Mouse (Mus musculus): Measurements from ENCODE around the gene Klhl12. TPM values are rescaled to one million over a fixed set of nuclear protein-coding genes. Genes with fewer than 3 reads are reported as not detected.
"Not testable (repeated sequence)": the region's sequence is repeated elsewhere in the genome, so short reads cannot be mapped to it uniquely, and the experiment has no call there.

The Klhl12 gene
- total RNA-seq, 2 experiments from 2014 or later = 22.5 to 22.8 TPM

DNA sequence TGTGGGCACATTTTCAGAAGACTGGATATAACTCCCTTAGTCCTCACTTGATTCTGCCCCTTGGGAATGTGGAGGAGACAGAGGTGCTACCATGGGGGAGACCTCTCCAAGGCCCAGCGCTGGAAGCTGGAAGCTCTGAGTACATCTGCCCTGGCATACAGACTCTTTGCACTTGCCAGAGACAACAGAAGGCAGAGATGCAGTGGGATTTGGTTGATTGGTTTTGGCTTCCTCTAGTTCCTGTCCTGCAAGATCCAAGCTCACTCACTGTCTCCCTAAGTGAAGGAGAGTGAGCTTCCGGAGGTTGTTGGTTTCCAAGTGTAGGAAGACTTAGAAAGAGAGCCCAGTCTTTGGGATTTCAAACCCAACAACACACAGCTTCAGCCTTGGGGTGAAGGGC is 60.6 kb downstream of the Klhl12 start:
- peak in 1 of 2 experiments; percentile 23 for DNase-seq

DNA sequence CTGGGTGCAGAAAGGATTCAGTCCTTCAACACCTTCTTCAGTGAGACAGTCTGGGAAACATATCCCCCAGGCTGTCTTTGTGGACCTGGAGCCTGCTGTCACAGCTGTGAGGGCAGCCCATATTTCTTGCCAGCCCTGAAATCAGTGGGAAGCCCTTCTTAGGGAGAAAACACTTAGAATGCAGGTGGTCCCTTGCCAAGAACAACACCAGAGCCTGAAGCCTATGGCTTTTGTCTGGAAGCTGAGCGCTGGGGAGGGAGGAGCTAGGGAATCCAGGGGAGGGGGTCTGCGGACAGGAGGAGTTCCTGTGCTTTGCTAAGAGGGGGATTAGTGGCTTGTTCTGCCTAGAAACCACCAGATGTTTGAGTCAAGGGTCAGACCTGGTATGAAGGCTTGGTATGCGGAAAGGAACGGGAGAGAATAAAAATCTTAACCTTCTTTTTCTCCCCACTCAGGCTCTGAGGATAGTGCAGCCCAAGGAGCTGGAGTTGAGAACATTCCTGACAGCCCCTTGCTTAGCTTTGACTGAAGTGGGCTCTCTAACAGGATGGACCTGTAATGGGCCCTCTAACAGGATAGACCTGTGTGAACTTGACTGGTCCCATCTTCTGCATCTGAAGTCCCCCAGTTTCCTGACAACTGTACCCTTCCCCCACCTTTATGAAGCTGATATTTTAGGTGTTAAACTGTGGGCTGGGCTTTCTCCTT is 61.3 kb downstream of the Klhl12 start:
- no peak for DNase-seq

DNA sequence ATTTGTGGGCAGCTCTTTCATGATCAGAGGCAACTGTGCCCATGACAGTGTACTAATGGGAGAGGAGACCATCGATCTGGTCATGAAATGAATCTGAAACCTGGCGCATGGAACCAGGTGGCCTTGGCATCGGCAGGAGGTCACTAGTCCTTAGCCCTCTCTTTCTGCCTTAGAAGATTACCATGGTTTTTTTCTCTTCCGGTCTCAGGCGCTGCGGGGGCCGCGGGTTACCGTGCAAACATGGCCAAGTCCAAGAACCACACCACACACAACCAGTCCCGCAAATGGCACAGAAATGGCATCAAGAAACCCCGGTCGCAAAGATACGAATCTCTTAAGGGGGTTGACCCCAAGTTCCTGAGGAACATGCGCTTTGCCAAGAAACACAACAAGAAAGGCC is 62.5 kb downstream of the Klhl12 start:
- not testable (repeated sequence) for DNase-seq

DNA sequence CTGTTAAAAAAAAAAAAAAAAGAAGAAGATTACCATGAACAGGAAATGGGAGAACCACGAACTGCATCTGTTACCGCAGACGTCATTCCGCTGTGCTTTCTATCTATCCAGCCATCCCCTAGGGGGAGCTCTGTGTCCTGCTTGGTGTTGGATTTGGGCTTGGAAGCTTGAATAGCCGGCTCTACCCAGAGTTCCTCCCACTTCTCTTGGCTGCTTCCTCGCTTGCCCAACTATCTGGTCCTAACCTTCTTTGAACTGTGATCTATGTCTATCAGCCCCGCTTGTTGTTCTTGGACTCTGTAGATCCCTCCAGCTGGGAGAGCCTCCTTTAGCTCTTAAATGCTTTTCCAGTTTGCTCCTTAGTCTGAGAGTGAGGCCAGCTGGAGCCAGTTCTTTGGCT is 63.3 kb downstream of the Klhl12 start:
- peak; percentile 94 for DNase-seq

DNA sequence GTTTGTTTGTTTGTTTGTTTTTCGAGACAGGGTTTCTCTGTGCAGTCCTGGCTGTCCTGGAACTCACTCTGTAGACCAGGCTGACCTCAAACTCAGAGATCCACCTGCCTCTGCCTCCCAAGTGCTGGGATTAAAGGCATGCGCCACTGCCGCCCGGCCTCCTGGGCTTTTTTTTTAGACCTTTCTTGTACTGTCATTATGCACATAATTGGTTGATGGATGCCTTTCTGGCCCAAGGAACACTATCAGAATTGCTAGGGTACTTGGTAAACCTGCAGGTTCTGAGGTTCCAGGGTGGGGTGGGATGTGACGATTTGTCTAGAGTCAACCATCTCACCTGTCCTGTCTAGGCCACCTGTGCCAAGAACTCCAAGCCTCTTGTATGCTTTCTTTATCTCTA is 63.9 kb downstream of the Klhl12 start:
- DNase-seq = not testable (repeated sequence)

DNA sequence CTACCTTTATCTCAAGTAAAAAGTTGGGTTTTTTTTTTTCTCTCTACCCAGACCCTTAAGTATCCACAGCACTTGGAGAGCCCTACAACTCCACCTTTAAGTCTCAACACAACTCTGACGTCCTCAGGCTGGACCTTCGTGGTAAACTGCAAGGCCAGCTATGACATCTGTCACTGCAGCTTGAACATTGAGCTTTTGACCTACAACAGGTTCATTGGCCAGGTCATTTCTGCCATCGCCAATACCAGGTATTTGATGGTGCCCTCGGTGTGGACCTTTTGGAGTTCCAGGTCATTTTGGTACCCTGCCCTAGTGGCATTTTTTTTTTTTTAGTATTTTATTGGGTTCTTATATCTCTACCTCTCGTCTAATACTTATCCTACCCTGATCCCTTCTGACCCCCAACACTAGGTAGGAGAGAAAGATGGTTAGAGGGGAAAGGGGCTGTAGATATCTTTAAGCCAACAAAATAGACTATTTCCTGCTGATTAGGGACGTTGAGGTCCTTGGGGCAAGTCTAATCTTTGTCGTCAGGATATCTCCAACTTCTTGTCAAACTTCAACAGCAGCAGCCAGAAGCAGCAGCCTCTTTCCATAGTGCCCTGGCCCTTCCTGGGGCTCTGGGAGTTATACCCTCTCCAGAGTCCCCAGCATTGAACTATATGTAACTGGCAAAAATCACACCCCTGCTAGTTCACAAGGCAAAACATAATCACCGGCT is 64.8 kb downstream of the Klhl12 start:
- no peak for DNase-seq

DNA sequence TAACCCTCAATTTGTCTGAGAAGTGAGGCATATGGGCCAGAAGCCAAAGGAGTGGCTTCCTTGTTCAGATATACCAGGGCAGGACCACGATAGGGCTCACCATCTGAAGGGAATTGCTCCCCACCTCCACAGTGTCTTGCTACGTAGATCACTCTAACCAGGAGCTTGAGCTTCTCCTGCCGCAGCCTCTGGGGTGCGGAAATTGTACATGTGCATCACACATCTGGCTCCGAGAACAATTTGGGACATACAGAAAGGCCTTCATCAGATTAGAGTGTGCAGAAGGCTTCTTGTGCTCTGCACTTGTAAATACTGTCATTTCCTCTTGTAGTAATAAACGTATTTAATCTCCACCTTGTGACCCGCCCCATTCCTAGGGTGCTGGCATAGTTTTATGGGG is 65.8 kb downstream of the Klhl12 start:
- DNase-seq = no peak

DNA sequence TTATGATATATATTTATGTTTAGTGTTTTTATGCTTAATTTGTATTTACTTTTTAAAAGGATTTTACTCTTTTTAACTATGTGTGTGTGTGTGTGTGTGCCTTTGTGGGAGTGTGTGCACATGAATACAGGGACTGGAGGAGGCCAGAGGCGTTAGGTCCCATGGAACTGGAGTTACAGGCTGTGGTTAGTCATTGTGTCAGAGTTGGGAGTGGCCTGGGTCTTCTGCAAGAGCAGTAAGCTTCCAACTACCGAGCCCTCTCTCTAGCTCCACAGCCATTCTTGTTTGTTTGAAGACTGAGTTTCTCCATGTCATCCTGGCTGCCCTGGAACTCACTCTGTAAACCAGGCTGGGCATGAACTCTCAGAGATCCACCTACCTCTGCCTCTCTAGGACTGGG is 67.0 kb downstream of the Klhl12 start:
- no peak for DNase-seq

DNA sequence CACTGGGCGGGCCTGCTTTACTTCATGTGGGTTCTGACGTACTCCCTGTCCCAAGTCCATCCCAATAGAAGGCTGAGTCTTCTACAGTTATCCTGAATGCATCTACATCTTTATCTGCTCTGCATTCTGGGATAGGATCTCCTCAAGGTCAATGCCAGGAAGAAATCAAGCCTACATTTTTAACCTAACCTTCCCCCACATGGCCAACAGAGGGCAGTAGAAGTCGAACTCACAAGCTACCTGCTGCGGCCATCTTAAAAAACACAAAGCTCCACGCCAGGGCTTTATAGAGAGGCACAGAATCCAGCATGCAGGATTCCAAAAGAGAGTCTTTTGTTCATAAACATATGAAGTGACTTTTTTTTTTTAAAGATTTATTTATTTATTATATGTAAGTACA is 69.1 kb downstream of the Klhl12 start:
- no peak for DNase-seq

DNA sequence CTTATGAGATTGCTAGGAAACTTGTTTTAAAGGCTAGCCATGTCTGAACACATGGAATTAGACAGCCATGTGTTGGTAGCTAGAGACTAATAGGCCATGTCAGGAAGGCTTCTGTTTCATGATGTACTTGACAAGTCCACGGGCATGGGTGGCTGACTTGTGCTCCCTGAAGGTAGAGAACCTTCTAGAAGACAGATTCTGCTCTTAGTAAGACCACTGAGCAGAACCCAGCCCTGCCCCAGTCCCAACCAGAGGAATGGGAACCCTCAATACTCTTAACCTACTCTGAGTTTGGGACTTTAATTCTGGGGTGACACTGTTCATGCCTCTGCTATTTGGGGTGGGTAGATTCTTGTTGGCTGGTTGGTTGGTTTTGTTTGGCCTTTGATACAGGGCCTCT is 69.7 kb downstream of the Klhl12 start:
- DNase-seq = no peak

DNA sequence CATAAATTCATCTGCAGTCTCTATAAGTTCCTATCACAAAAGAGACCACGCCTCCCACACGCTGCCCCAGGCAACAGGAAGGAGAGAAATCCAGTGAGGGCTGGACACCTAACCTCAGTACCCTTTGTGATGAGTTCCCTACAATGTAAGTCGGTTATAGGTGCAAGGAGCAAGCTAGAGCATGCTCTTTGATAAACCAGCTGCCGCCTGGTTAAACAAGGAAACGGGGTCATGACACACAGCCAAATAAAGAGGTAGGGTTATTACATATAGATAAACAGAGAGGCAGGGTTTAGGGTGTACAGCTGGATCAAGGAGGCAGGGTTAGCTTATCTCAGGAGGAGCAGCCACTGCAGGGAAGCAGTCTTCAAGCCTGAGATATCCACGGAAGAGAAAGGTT is 71.4 kb downstream of the Klhl12 start:
- no peak for DNase-seq

DNA sequence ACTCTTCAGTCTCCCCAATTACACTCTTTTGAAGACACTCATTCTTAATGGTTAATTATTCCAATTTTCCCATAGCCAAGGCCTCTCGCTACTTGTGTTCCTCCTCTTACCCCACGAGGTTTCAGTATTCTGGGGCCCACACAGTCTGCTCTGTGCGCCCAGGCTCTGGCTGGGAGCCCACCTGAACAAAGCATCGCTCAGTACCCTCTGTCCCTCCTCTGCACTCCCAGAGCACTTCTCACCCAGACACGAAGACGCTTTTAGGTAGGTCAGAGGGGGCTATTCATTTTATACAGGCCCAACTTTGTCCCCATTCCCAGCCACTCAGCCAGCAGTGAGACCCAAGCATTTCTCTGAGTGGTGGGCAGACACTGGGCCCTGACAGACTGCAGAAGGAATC is 75.3 kb downstream of the Klhl12 start:
- DNase-seq = no peak

DNA sequence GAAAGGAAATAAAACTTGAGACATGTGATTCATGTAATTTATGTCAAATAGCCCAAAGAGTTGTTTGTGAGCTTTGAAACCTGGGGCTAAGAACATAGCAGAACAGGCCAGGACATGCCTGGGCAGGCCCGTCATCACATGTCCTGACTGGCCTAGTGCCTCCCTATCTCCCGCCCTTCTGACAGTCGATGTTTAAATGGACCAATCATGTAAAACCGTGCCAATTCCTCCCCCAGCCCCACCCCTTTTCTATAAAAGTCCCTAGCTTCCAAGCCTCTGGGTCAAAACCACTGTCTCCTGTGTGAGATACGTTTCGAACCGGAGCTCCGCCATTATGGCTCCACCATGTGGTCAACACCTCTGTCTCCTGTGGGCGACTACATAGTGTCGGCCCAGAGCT is 78.4 kb downstream of the Klhl12 start:
- DNase-seq = not testable (repeated sequence)

DNA sequence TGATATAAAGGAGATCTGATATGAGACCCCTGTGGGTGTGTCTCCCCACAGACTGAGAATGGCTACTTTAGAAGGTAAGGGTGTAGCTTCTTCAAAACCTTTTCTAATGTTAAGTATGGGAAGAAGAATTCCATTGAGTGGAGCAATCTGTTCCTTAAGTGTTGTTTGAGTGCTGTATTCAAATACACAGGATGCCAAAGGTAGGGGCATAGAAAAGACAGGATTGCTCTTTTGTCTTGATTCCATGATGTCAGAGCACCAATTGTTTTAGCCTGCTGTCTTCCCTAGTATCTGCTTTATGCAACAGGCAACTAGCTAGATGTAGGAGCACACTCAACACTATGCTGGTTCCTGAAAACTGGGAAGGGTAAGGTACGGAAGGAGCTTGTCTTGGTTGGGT is 79.7 kb downstream of the Klhl12 start:
- DNase-seq = no peak

DNA sequence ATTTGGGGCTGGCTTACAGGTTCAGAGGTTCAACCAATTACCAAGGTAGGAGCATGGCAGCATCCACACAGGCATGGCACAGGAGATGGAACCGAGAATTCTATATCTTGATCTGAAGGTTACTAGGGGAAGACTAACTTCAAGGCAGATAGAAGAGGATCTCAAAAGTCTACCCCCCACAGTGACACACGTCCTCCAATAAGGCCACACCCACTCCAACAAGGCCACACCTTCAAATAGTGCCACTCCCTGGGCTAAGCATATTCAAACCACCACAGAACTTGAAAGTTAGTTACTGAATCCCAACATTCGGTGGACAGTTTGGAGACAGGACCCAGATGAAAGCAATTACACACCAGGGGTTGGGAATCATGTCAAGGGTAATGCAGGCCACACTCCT is 80.2 kb downstream of the Klhl12 start:
- DNase-seq = no peak

DNA sequence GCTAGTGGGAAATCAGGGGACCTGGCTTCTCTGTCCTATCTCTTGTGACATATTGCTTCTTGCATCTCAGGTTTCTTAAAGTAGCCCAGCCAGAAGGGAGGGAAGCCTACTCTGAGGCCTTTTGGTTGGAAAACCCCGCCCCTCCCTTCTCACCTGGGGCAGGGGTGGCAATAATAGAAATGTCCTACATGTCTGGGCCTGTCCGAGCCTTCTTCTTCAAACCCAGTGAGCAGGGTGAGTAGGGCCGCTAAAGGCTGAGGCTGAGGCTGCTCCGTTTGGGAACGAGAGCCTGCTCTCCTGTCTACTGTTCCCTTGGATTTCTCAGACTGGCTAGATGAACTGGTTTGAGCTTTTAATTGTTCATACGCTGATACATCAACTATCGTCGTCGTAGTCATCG is 85.3 kb downstream of the Klhl12 start:
- no peak for DNase-seq

Other genes starting within 250 kb of the Klhl12 start
- 10 to 100 TPM in 1 of 2 experiments, 1 to 10 TPM in 1; 7.1 to 12.8 TPM for gene Adora1, start 220.1 kb upstream of the Klhl12 start, total RNA-seq (2021)
- not detected for gene Myog, start 165.5 kb upstream of the Klhl12 start, total RNA-seq (2021)
- 1 to 10 TPM; 1.1 to 1.5 TPM for gene Ppfia4, start 122.6 kb upstream of the Klhl12 start, total RNA-seq (2021)
- 10 to 100 TPM; 11.1 to 14.2 TPM for gene Tmem183a, start 93.6 kb upstream of the Klhl12 start, total RNA-seq (2021)
- gene 4933406M09Rik, start 69.6 kb upstream of the Klhl12 start, total RNA-seq (2021) = not detected
- 10 to 100 TPM; 27.4 to 28.0 TPM for gene Cyb5r1, start 50.0 kb upstream of the Klhl12 start, total RNA-seq (2021)
- gene Adipor1, start 40.2 kb upstream of the Klhl12 start, total RNA-seq (2021) = 100 to 1,000 TPM; 126 to 129 TPM
- gene Rabif, start 39.1 kb downstream of the Klhl12 start, total RNA-seq (2021) = 1 to 10 TPM; 8.0 to 9.7 TPM
- gene Mgat4e, start 94.2 kb downstream of the Klhl12 start, total RNA-seq (2021) = not detected
- gene Kdm5b, start 104.6 kb downstream of the Klhl12 start, total RNA-seq (2021) = 10 to 100 TPM; 10.6 to 11.3 TPM
- not detected for gene Syt2, start 191.1 kb downstream of the Klhl12 start, total RNA-seq (2021)

Data from heart, adult 18-20 months (tissue).